Mouse (Mus musculus): ENCODE results near the gene Itpr2. TPM values are rescaled to one million over a fixed set of nuclear protein-coding genes. Genes with fewer than 3 reads are reported as not detected.

The Itpr2 gene
- polyA plus RNA-seq, 1 experiment = 0.14 TPM

- H3K4me1 ChIP-seq (ENCODE audit: control insufficient read depth) = no peaks in the 10 kb centered on the region
- no peaks in the 10 kb centered on the region for H3K27me3 ChIP-seq (ENCODE audit: control insufficient read depth)
- H3K36me3 ChIP-seq (ENCODE audit: control insufficient read depth) = peaks cover 6% of the 10 kb centered on the region; the same call in 1 of the 2 replicates
- peaks cover 2% of the 10 kb centered on the region; the same call in 1 of the 2 replicates for H3K9me3 ChIP-seq (ENCODE audit: control insufficient read depth, low read length)
- no peak overlapping the region for H3K4me3 ChIP-seq (replicated peaks)
- TF ChIP-seq GATA1 (IDR thresholded peaks at IDR 0.05; ENCODE audit: low read length) = no peak
Measured at GRCm38 (mm10) chr6:146379263-146379662, 122.8 kb downstream of the Itpr2 start.

GRCm38 (mm10) chr6:146371511-146371910, 130.5 kb downstream of the Itpr2 start:
- Histone ChIP-seq H3K27me3 (ENCODE audit: control insufficient read depth) (no peaks in the 10 kb centered on the region), H3K4me1 (ENCODE audit: control insufficient read depth) (no peaks in the 10 kb centered on the region), H3K9me3 (ENCODE audit: control insufficient read depth, low read length) (peaks cover 2% of the 10 kb centered on the region; the same call in 1 of the 2 replicates), H3K36me3 (ENCODE audit: control insufficient read depth) (peaks cover 9% of the 10 kb centered on the region; the same call in 1 of the 2 replicates), H3K4me3 (replicated peaks) (no peak overlapping the region)
- TF ChIP-seq GATA1 (IDR thresholded peaks at IDR 0.05; ENCODE audit: low read length) (no peak), TAL1 (IDR thresholded peaks at IDR 0.05; ENCODE audit: low read length) (no peak)

GRCm38 (mm10) chr6:146366180-146366579, 135.8 kb downstream of the Itpr2 start:
- Histone ChIP-seq H3K27me3 (ENCODE audit: control insufficient read depth) (no peaks in the 10 kb centered on the region), H3K4me1 (ENCODE audit: control insufficient read depth) (no peaks in the 10 kb centered on the region), H3K4me3 (replicated peaks) (no peak overlapping the region), H3K9me3 (ENCODE audit: control insufficient read depth, low read length) (peaks cover 2% of the 10 kb centered on the region; the same call in 1 of the 2 replicates), H3K36me3 (ENCODE audit: control insufficient read depth) (peaks cover 4% of the 10 kb centered on the region; the same call in 1 of the 2 replicates)
- no peak for TF ChIP-seq TAL1 (IDR thresholded peaks at IDR 0.05; ENCODE audit: low read length)
- TF ChIP-seq GATA1 (IDR thresholded peaks at IDR 0.05; ENCODE audit: low read length) = no peak

- Histone ChIP-seq H3K9me3 (ENCODE audit: control insufficient read depth, low read length) (no peaks in the 10 kb centered on the region), H3K36me3 (ENCODE audit: control insufficient read depth) (peaks cover 3% of the 10 kb centered on the region; the same call in 1 of the 2 replicates), H3K4me1 (ENCODE audit: control insufficient read depth) (no peaks in the 10 kb centered on the region), H3K4me3 (replicated peaks) (no peak overlapping the region), H3K27me3 (ENCODE audit: control insufficient read depth) (no peaks in the 10 kb centered on the region)
- no peak for TF ChIP-seq GATA1 (IDR thresholded peaks at IDR 0.05; ENCODE audit: low read length)
- TF ChIP-seq TAL1 (IDR thresholded peaks at IDR 0.05; ENCODE audit: low read length) = no peak
Measured at GRCm38 (mm10) chr6:146357911-146358310, 144.1 kb downstream of the Itpr2 start.

GRCm38 (mm10) chr6:146352258-146352805, 149.7 kb downstream of the Itpr2 start:
- Histone ChIP-seq H3K36me3 (ENCODE audit: control insufficient read depth) (peaks cover 2% of the 10 kb centered on the region; the same call in 1 of the 2 replicates), H3K27me3 (ENCODE audit: control insufficient read depth) (no peaks in the 10 kb centered on the region), H3K4me3 (replicated peaks) (no peak overlapping the region), H3K4me1 (ENCODE audit: control insufficient read depth) (no peaks in the 10 kb centered on the region), H3K9me3 (ENCODE audit: control insufficient read depth, low read length) (no peaks in the 10 kb centered on the region; the same call in 1 of the 2 replicates)
- no peak for TF ChIP-seq GATA1 (IDR thresholded peaks at IDR 0.05; ENCODE audit: low read length)
- TF ChIP-seq TAL1 (IDR thresholded peaks at IDR 0.05; ENCODE audit: low read length) = no peak

GRCm38 (mm10) chr6:146351816-146352215, 150.2 kb downstream of the Itpr2 start:
- H3K9me3 ChIP-seq (ENCODE audit: control insufficient read depth, low read length) = no peaks in the 10 kb centered on the region; the same call in 1 of the 2 replicates
- H3K36me3 ChIP-seq (ENCODE audit: control insufficient read depth) = peaks cover 2% of the 10 kb centered on the region; the same call in 1 of the 2 replicates
- no peak overlapping the region for H3K4me3 ChIP-seq (replicated peaks)
- TF ChIP-seq GATA1 (IDR thresholded peaks at IDR 0.05; ENCODE audit: low read length) = no peak
- no peak for TF ChIP-seq TAL1 (IDR thresholded peaks at IDR 0.05; ENCODE audit: low read length)
- no peaks in the 10 kb centered on the region for H3K4me1 ChIP-seq (ENCODE audit: control insufficient read depth)
- H3K27me3 ChIP-seq (ENCODE audit: control insufficient read depth) = no peaks in the 10 kb centered on the region

GRCm38 (mm10) chr6:146347568-146347967, 154.5 kb downstream of the Itpr2 start:
- no peaks in the 10 kb centered on the region for H3K27me3 ChIP-seq (ENCODE audit: control insufficient read depth)
- H3K36me3 ChIP-seq (ENCODE audit: control insufficient read depth) = peaks cover 2% of the 10 kb centered on the region; the same call in 1 of the 2 replicates

GRCm38 (mm10) chr6:146346545-146347195, 155.4 kb downstream of the Itpr2 start:
- Histone ChIP-seq H3K36me3 (ENCODE audit: control insufficient read depth) (peaks cover 2% of the 10 kb centered on the region; the same call in 1 of the 2 replicates), H3K9me3 (ENCODE audit: control insufficient read depth, low read length) (no peaks in the 10 kb centered on the region; the same call in 1 of the 2 replicates), H3K27me3 (ENCODE audit: control insufficient read depth) (no peaks in the 10 kb centered on the region), H3K4me3 (replicated peaks) (no peak overlapping the region), H3K4me1 (ENCODE audit: control insufficient read depth) (no peaks in the 10 kb centered on the region)
- TF ChIP-seq TAL1 (IDR thresholded peaks at IDR 0.05; ENCODE audit: low read length) (no peak), GATA1 (IDR thresholded peaks at IDR 0.05; ENCODE audit: low read length) (no peak)

More at GRCm38 (mm10) chr6:146347568-146347967, 154.5 kb downstream of the Itpr2 start:
- no peaks in the 10 kb centered on the region for H3K4me1 ChIP-seq (ENCODE audit: control insufficient read depth)
- no peaks in the 10 kb centered on the region; the same call in 1 of the 2 replicates for H3K9me3 ChIP-seq (ENCODE audit: control insufficient read depth, low read length)
- TF ChIP-seq TAL1 (IDR thresholded peaks at IDR 0.05; ENCODE audit: low read length) (no peak), GATA1 (IDR thresholded peaks at IDR 0.05; ENCODE audit: low read length) (no peak)
- H3K4me3 ChIP-seq (replicated peaks) = no peak overlapping the region

GRCm38 (mm10) chr6:146344732-146345131, 157.3 kb downstream of the Itpr2 start:
- Histone ChIP-seq H3K4me3 (replicated peaks) (no peak overlapping the region), H3K36me3 (ENCODE audit: control insufficient read depth) (no peaks in the 10 kb centered on the region)

More at GRCm38 (mm10) chr6:146344732-146345131, 157.3 kb downstream of the Itpr2 start:
- Histone ChIP-seq H3K4me1 (ENCODE audit: control insufficient read depth) (no peaks in the 10 kb centered on the region), H3K9me3 (ENCODE audit: control insufficient read depth, low read length) (no peaks in the 10 kb centered on the region), H3K27me3 (ENCODE audit: control insufficient read depth) (no peaks in the 10 kb centered on the region)
- TF ChIP-seq TAL1 (IDR thresholded peaks at IDR 0.05; ENCODE audit: low read length) (no peak), GATA1 (IDR thresholded peaks at IDR 0.05; ENCODE audit: low read length) (no peak)
